Mouse (Mus musculus): ENCODE measurements around the gene Frat2. TPM values are rescaled to one million over a fixed set of nuclear protein-coding genes. Genes with fewer than 3 reads are reported as not detected.

Gene Frat2
- polyA plus RNA-seq, 1 experiment from 2014 or later = 7.2 TPM

DNA sequence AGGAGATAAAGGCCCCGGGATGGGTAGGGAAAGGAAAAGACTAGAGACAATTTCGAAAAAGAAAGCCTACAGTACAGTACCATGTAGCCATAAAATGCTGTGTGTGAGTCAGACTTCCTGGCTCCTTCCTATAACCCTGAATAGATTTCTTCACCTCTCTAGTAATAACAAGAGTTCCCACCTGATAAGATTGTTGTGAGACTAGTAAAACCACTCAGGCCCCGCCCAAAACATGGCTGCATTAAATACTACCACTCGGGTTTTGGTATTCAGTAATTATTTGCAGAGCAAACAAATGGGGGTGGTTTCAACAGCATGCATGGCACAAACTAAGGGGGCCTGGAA lies 10.0 kb downstream of the Frat2 start:
- ATAC-seq (ENCODE audit: low FRiP score) (no peak), DNase-seq (ENCODE audit: low spot score, missing footprints) (no peak)
- Histone ChIP-seq H3K27me3 (ENCODE audit: control insufficient read depth, insufficient read depth, low read length) (no peaks in the 10 kb centered on the region), H3K4me2 (no peak overlapping the region), H3K4me3 (ENCODE audit: low read depth, low read length) (no peak overlapping the region), H3K9me3 (ENCODE audit: control insufficient read depth, low read length) (no peaks in the 10 kb centered on the region), H3K4me1 (ENCODE audit: control insufficient read depth, insufficient read depth, low read length) (peaks cover 7% of the 10 kb centered on the region; the same call in 1 of the 2 replicates), H3K36me3 (ENCODE audit: control insufficient read depth, insufficient read depth, low read length) (no peaks in the 10 kb centered on the region), H3K9ac (ENCODE audit: low read length) (no peak overlapping the region), H3K27ac (ENCODE audit: low read depth, low read length) (no peak overlapping the region)
- 67% methylated on average over 4 of the region's 4 CpGs for WGBS

DNA sequence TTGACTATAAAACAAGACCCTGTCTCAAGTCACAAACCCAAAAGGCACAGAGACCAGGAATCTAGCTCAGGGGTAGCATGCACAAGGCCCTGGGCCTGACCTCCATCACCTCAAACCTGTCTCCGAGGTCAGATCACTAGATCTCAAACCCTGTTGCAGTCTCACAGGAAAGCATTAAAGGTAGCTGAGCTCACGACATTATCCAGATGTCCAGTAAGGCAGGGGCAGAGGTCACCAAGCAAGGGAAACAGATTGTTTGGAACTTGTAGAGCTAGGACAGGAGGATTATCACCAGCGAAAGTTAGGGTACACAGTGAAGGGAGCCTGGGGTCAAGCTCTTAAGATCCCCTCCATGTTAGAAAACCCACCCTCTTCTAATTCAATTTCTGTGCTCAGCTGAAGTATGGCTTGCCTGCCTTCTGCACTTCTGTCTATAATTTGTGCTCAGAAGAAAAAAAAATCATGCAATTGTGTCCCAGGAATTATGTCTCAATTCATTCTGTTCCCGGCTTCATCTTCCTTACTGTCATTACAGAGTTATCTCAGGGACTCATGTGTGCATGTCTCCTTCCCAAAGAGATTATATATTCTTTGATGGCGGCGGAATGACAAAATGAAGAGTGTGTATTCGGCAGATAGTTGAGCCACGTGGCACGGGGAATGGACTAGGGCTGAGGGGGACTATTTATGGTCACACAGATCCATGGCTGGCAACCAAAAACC lies 10.6 kb downstream of the Frat2 start:
- ATAC-seq (ENCODE audit: low FRiP score) = no peak

DNA sequence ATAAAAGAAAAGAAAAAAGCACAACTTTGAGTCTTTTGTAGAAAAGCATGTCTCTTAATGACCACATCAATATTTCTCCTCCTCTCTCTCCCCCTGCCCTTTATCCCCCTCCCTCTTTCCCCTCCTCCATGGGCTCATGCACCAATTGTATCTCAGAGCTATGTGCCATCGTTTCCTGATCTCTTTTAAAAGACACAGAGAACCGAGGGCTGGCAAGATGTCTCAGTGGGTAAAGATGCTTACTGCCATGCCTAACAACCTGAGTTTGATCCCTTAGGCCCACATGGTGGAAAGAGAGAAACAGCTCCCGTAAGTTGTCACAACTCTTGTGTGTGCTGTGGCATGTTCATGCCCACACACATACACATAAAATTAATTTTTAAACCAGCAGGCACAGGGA lies 11.2 kb downstream of the Frat2 start:
- Histone ChIP-seq H3K27me3 (ENCODE audit: control insufficient read depth, insufficient read depth, low read length) (peaks cover 3% of the 10 kb centered on the region; the same call in 1 of the 2 replicates), H3K9me3 (ENCODE audit: control insufficient read depth, low read length) (no peaks in the 10 kb centered on the region), H3K4me3 (ENCODE audit: low read depth, low read length) (no peak overlapping the region), H3K4me2 (no peak overlapping the region), H3K27ac (ENCODE audit: low read depth, low read length) (no peak overlapping the region), H3K4me1 (ENCODE audit: control insufficient read depth, insufficient read depth, low read length) (peaks cover 12% of the 10 kb centered on the region), H3K9ac (ENCODE audit: low read length) (no peak overlapping the region), H3K36me3 (ENCODE audit: control insufficient read depth, insufficient read depth, low read length) (no peaks in the 10 kb centered on the region)
- 50% methylated on average over 3 of the region's 3 CpGs for WGBS
- DNase-seq (ENCODE audit: low spot score, missing footprints) (peak; percentile 83), ATAC-seq (ENCODE audit: low FRiP score) (no peak)

More for the DNA sequence above, 10.6 kb downstream of the Frat2 start:
- Histone ChIP-seq H3K36me3 (ENCODE audit: control insufficient read depth, insufficient read depth, low read length) (no peaks in the 10 kb centered on the region), H3K27me3 (ENCODE audit: control insufficient read depth, insufficient read depth, low read length) (no peaks in the 10 kb centered on the region), H3K4me3 (ENCODE audit: low read depth, low read length) (no peak overlapping the region), H3K4me2 (no peak overlapping the region), H3K9ac (ENCODE audit: low read length) (no peak overlapping the region), H3K9me3 (ENCODE audit: control insufficient read depth, low read length) (no peaks in the 10 kb centered on the region), H3K27ac (ENCODE audit: low read depth, low read length) (no peak overlapping the region), H3K4me1 (ENCODE audit: control insufficient read depth, insufficient read depth, low read length) (peaks cover 7% of the 10 kb centered on the region; the same call in 1 of the 2 replicates)
- WGBS = 78% methylated on average over 9 of the region's 9 CpGs
- DNase-seq (ENCODE audit: low spot score, missing footprints) = peak; percentile 83

DNA sequence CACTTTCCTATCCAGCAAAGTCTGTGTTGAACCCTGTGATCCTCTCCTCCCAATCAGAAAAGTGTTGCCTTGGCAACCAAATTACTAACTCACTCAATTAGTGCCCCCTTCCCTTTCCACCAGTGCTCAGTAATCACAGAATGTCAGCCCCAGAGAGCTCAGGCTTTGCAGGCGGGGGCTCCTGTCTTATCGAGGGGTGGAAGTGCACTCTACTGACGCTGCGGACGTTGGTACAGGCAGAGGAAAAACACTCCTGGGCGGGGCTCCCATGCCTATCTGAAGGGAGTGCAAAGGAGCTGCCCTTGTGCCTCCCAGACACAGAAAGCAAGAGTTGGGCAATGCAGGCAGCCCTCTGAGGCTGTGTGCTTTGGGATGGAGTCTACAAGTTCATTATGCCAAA lies 12.1 kb downstream of the Frat2 start:
- no peak overlapping the region for H3K4me3 ChIP-seq (ENCODE audit: low read depth, low read length)
- H3K27ac ChIP-seq (ENCODE audit: low read depth, low read length) = no peak overlapping the region
- no peaks in the 10 kb centered on the region for H3K36me3 ChIP-seq (ENCODE audit: control insufficient read depth, insufficient read depth, low read length)
- peak overlapping the region; percentile 21 for H3K4me2 ChIP-seq
- peak; percentile 49; the same call in 1 of the 2 replicates for ATAC-seq (ENCODE audit: low FRiP score)
- no peaks in the 10 kb centered on the region for H3K9me3 ChIP-seq (ENCODE audit: control insufficient read depth, low read length)
- H3K4me1 ChIP-seq (ENCODE audit: control insufficient read depth, insufficient read depth, low read length) = peaks cover 20% of the 10 kb centered on the region
- WGBS = 5% methylated on average over 6 of the region's 6 CpGs
- peak; percentile 84 for DNase-seq (ENCODE audit: low spot score, missing footprints)
- no peak overlapping the region; the same call in 1 of the 2 replicates for H3K9ac ChIP-seq (ENCODE audit: low read length)
- H3K27me3 ChIP-seq (ENCODE audit: control insufficient read depth, insufficient read depth, low read length) = peaks cover 6% of the 10 kb centered on the region; the same call in 1 of the 2 replicates

DNA sequence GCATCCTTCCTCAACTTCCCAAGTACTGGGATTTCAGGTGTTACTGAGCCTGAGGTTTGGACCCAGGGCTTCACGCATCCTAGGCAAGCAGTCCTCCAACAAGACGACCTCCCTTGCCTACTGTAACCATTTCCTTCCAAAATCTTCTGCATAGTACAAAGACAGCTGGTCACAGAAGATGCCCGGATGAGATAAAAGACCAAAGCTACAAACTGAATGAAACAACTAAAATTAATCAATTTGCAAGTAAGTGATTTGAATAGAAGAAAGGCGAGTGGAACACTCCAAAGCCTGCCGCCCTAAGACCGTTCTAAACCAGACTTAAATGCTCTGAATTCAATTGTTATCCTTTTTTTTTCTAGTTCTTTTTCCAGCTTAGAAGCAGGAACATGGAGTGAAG lies 12.5 kb downstream of the Frat2 start:
- H3K4me2 ChIP-seq = no peak overlapping the region
- ATAC-seq (ENCODE audit: low FRiP score) (no peak), DNase-seq (ENCODE audit: low spot score, missing footprints) (peak; percentile 72)
- peaks cover 23% of the 10 kb centered on the region for H3K4me1 ChIP-seq (ENCODE audit: control insufficient read depth, insufficient read depth, low read length)
- no peaks in the 10 kb centered on the region for H3K9me3 ChIP-seq (ENCODE audit: control insufficient read depth, low read length)
- WGBS = 51% methylated on average over 6 of the region's 6 CpGs
- no peak overlapping the region for H3K27ac ChIP-seq (ENCODE audit: low read depth, low read length)
- no peak overlapping the region; the same call in 1 of the 2 replicates for H3K9ac ChIP-seq (ENCODE audit: low read length)
- H3K27me3 ChIP-seq (ENCODE audit: control insufficient read depth, insufficient read depth, low read length) = peaks cover 6% of the 10 kb centered on the region; the same call in 1 of the 2 replicates
- H3K4me3 ChIP-seq (ENCODE audit: low read depth, low read length) = no peak overlapping the region
- no peaks in the 10 kb centered on the region for H3K36me3 ChIP-seq (ENCODE audit: control insufficient read depth, insufficient read depth, low read length)

DNA sequence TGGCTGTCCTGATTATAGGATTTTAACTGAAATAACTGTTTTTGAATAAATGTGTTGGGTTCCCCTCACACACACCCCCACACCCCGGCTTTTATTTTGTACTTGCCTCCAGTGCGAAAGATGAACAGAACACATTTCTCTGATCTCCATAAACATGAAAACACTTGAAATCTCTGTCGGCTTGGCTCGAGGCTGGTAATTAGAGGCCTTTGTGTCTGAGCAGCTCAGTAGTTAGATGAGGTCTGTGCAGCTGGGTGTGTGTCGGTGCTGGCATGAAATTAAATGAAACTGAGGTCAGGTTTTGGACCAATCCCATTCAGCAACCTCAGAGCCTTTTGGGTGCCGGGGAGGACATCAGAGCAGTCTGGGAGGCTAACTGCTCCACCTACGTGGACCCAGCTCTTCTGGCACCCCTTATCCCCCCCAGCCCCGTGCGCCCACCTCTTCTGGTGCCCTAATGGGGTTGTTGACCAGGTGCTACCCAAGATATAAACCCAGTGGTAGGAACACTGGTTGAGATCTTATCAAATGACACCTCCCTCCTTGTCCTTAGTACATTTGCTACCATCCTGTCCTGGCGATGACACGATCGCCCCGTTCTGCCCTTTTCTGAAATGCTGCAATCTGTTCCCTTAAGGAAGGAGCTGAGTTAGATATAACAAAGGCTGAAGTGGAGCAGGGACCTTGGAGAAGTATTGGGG lies 15.3 kb downstream of the Frat2 start:
- H3K9ac ChIP-seq (ENCODE audit: low read length) = no peak overlapping the region; the same call in 1 of the 2 replicates
- no peak for ATAC-seq (ENCODE audit: low FRiP score)

GRCm38 (mm10) chr19:41831718-41832391 lies 16.1 kb downstream of the Frat2 start:
- Histone ChIP-seq H3K4me1 (ENCODE audit: control insufficient read depth, insufficient read depth, low read length) (peaks cover 28% of the 10 kb centered on the region), H3K4me2 (peak overlapping the region; percentile 99), H3K36me3 (ENCODE audit: control insufficient read depth, insufficient read depth, low read length) (no peaks in the 10 kb centered on the region), H3K9me3 (ENCODE audit: control insufficient read depth, low read length) (no peaks in the 10 kb centered on the region), H3K27me3 (ENCODE audit: control insufficient read depth, insufficient read depth, low read length) (peaks cover 6% of the 10 kb centered on the region; the same call in 1 of the 2 replicates), H3K4me3 (ENCODE audit: low read depth, low read length) (peak overlapping the region; percentile 67), H3K9ac (ENCODE audit: low read length) (peak overlapping the region; percentile 73), H3K27ac (ENCODE audit: low read depth, low read length) (no peak overlapping the region)
- ATAC-seq (ENCODE audit: low FRiP score) (no peak), DNase-seq (ENCODE audit: low spot score, missing footprints) (peak; percentile 89)
- 4% methylated on average over 14 of the region's 14 CpGs for WGBS

More for the DNA sequence above, 15.3 kb downstream of the Frat2 start:
- Histone ChIP-seq H3K4me1 (ENCODE audit: control insufficient read depth, insufficient read depth, low read length) (peaks cover 28% of the 10 kb centered on the region), H3K36me3 (ENCODE audit: control insufficient read depth, insufficient read depth, low read length) (no peaks in the 10 kb centered on the region), H3K4me3 (ENCODE audit: low read depth, low read length) (no peak overlapping the region; the same call in 1 of the 2 replicates), H3K27me3 (ENCODE audit: control insufficient read depth, insufficient read depth, low read length) (peaks cover 6% of the 10 kb centered on the region; the same call in 1 of the 2 replicates), H3K4me2 (peak overlapping the region; percentile 23; the same call in 1 of the 2 replicates), H3K27ac (ENCODE audit: low read depth, low read length) (no peak overlapping the region), H3K9me3 (ENCODE audit: control insufficient read depth, low read length) (no peaks in the 10 kb centered on the region)
- DNase-seq (ENCODE audit: low spot score, missing footprints) = peak; percentile 74
- 71% methylated on average over 13 of the region's 13 CpGs for WGBS

GRCm38 (mm10) chr19:41831101-41831570 lies 16.8 kb downstream of the Frat2 start:
- Histone ChIP-seq H3K9ac (ENCODE audit: low read length) (peak overlapping the region; percentile 73), H3K4me1 (ENCODE audit: control insufficient read depth, insufficient read depth, low read length) (peaks cover 28% of the 10 kb centered on the region), H3K4me3 (ENCODE audit: low read depth, low read length) (peak overlapping the region; percentile 67), H3K27ac (ENCODE audit: low read depth, low read length) (no peak overlapping the region), H3K9me3 (ENCODE audit: control insufficient read depth, low read length) (no peaks in the 10 kb centered on the region), H3K4me2 (peak overlapping the region; percentile 99), H3K36me3 (ENCODE audit: control insufficient read depth, insufficient read depth, low read length) (no peaks in the 10 kb centered on the region), H3K27me3 (ENCODE audit: control insufficient read depth, insufficient read depth, low read length) (peaks cover 6% of the 10 kb centered on the region; the same call in 1 of the 2 replicates)
- ATAC-seq (ENCODE audit: low FRiP score) = no peak
- whole genome bisulfite sequencing = under 1% methylated on average over 19 of the region's 19 CpGs
- DNase-seq (ENCODE audit: low spot score, missing footprints) = no peak
